Mouse (Mus musculus) erythroblast, embryonic 14.5 days (primary cell): ENCODE data around the gene Slc38a3.

Experiments
- GATA1 ChIP-seq: IDR thresholded peaks from 2 replicates; pipeline ENCODE4 v1.6.1; 2012; ENCODE audit warnings: low read length, inconsistent platforms, mixed read lengths
- TAL1 ChIP-seq: IDR thresholded peaks from 3 replicates; pipeline ENCODE4 v1.6.1; 2012; ENCODE audit warnings: low read length, inconsistent platforms, mixed read lengths

GRCm38 (mm10) chr9:107606591-107606990 lies 62.7 kb downstream of the Slc38a3 start:
- no peak for TF ChIP-seq GATA1
- no peak for TF ChIP-seq TAL1
